ENCODE assay signal across 25 mouse cellular contexts in the genomic region with DNA sequence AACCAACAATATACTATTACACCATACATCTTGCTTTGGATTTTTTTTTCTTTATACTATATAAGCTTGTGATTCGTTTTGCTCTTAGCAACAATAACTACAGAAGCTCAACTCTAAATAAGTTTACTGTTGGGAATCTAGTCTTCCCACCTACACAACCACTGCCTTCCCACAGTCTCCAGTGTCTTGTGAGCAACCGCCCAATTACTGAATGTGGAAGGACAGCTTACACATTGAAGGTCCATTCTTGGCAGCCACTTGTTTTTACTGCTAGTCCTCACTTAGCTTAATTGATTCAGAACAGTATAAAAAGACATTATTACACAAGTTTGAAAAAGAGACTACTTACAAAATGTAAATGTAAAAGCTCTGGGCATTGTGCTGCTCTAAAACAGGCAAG. TPM values are rescaled to one million over a fixed set of nuclear protein-coding genes. Genes with fewer than 3 reads are reported as not detected.
DNase-seq lines count a peak whose midpoint lies in the region; ATAC-seq and TF ChIP-seq lines count a peak whose summit lies in the region.
"Had no signal": no experiment of that assay in that cellular context is flagged by ENCODE, and none has a peak within 500 bp of the region (broad histone marks: within the 10 kb centered on the region; RNA-seq: fewer than 3 reads in every experiment).

No protein-coding gene starts in this region.

- TF ChIP-seq POLR2A in brain, embryonic 14.5 days (IDR thresholded peaks at IDR 0.05; ENCODE audit: borderline replicate concordance, extremely low read depth, insufficient read depth, insufficient read length, poor library complexity, severe bottlenecking), result no peak
- no peak for TF ChIP-seq POLR2A in myocyte (IDR thresholded peaks at IDR 0.05; ENCODE audit: insufficient read length, low read depth)

- H3K4me2 ChIP-seq in forebrain, embryonic 14.5 days (ENCODE audit: low read length), result no peak overlapping the region
- H3K4me2 ChIP-seq in myocyte (ENCODE audit: low read depth), result peak overlapping the region; percentile 62
- H3K4me2 ChIP-seq: embryonic facial prominence, embryonic 13.5 days; embryonic facial prominence, embryonic 15.5 days; forebrain, embryonic 12.5 days; forebrain, embryonic 15.5 days had no signal

- H3K79me2 ChIP-seq in myocyte (ENCODE audit: control insufficient read depth, insufficient read depth), result peaks cover 86% of the 10 kb centered on the region

- TF ChIP-seq CTCF in brain, embryonic 14.5 days (IDR thresholded peaks at IDR 0.05; ENCODE audit: borderline replicate concordance, extremely low read depth, insufficient read depth, insufficient read length), result no peak

- no peak overlapping the region for H3K27ac ChIP-seq in forebrain, embryonic 14.5 days (ENCODE audit: low read depth, low read length)
- no peak overlapping the region for H3K27ac ChIP-seq in forebrain, embryonic 10.5 days
- H3K27ac ChIP-seq: embryonic facial prominence, embryonic 13.5 days; embryonic facial prominence, embryonic 15.5 days; forebrain, embryonic 12.5 days; forebrain, embryonic 15.5 days had no signal

- no peak overlapping the region for H3K4me3 ChIP-seq in forebrain, embryonic 14.5 days (ENCODE audit: low read depth, low read length)
- H3K4me3 ChIP-seq in forebrain, embryonic 10.5 days, result no peak overlapping the region
- no peak overlapping the region for H3K4me3 ChIP-seq in myocyte
- H3K4me3 ChIP-seq: embryonic facial prominence, embryonic 13.5 days; embryonic facial prominence, embryonic 15.5 days; forebrain, embryonic 12.5 days; forebrain, embryonic 15.5 days had no signal

- 46% methylated on average over 2 of the region's 2 CpGs for WGBS in forebrain, embryonic 14.5 days
- 78% methylated on average over 2 of the region's 2 CpGs for whole genome bisulfite sequencing in forebrain, embryonic 10.5 days

- H3K4me1 ChIP-seq in forebrain, embryonic 14.5 days (ENCODE audit: control insufficient read depth, insufficient read depth, low read length), result no peaks in the 10 kb centered on the region
- peaks cover 8% of the 10 kb centered on the region; the same call in 1 of the 2 replicates for H3K4me1 ChIP-seq in forebrain, embryonic 10.5 days
- H3K4me1 ChIP-seq: embryonic facial prominence, embryonic 13.5 days; embryonic facial prominence, embryonic 15.5 days had no signal

- H3K36me3 ChIP-seq in forebrain, embryonic 14.5 days (ENCODE audit: control insufficient read depth, insufficient read depth, low read length), result no peaks in the 10 kb centered on the region
- H3K36me3 ChIP-seq in forebrain, embryonic 10.5 days (replicated peaks), result no peaks in the 10 kb centered on the region
- no peaks in the 10 kb centered on the region for H3K36me3 ChIP-seq in myocyte (ENCODE audit: control insufficient read depth, insufficient read depth)
- H3K36me3 ChIP-seq: embryonic facial prominence, embryonic 13.5 days; embryonic facial prominence, embryonic 15.5 days; forebrain, embryonic 12.5 days; forebrain, embryonic 15.5 days had no signal

- no peak overlapping the region for H3K9ac ChIP-seq in forebrain, embryonic 14.5 days (ENCODE audit: low read length)
- H3K9ac ChIP-seq: embryonic facial prominence, embryonic 13.5 days; embryonic facial prominence, embryonic 15.5 days; forebrain, embryonic 12.5 days; forebrain, embryonic 15.5 days; forebrain, postnatal 0 days had no signal

- H3K27me3 ChIP-seq in forebrain, embryonic 14.5 days (replicated peaks; ENCODE audit: control insufficient read depth, insufficient read depth, low read length), result no peaks in the 10 kb centered on the region
- H3K27me3 ChIP-seq in forebrain, embryonic 10.5 days (ENCODE audit: poor library complexity, severe bottlenecking), result peaks cover 92% of the 10 kb centered on the region
- H3K27me3 ChIP-seq in myocyte (ENCODE audit: control insufficient read depth, insufficient read depth, insufficient read length), result no peaks in the 10 kb centered on the region
- H3K27me3 ChIP-seq: CH12.LX; embryonic facial prominence, embryonic 15.5 days; forebrain, embryonic 15.5 days had no signal

- no peak overlapping the region for H3ac ChIP-seq in myocyte (ENCODE audit: control insufficient read depth, insufficient read length)

- peak; percentile 22 for DNase-seq in forebrain, embryonic 14.5 days (ENCODE audit: low spot score)
- DNase-seq in forebrain, embryonic 10.5 days (ENCODE audit: extremely low spot score, low spot score), result no peak
- peak; percentile 55 for DNase-seq in brain, embryonic 14.5 days (ENCODE audit: low read depth)
- DNase-seq in right cerebral cortex, adult 18-20 months, result no peak
- DNase-seq: adrenal gland, adult 8-10 months; adrenal gland, postnatal 14 days; adrenal gland, postnatal 36 days; cerebellum, adult 11 months; cerebellum, adult 18-20 months; cerebellum, adult 8-10 months; cerebellum, adult 9-11 months; cerebellum, postnatal 14 days; cerebellum, postnatal 36 days; embryo, embryonic 11 days; forebrain, postnatal 0 days had no signal

- H3K9me3 ChIP-seq in forebrain, embryonic 14.5 days (replicated peaks; ENCODE audit: control insufficient read depth, low read length), result no peaks in the 10 kb centered on the region
- H3K9me3 ChIP-seq in forebrain, embryonic 10.5 days, result no peaks in the 10 kb centered on the region
- H3K9me3 ChIP-seq: embryonic facial prominence, embryonic 13.5 days; embryonic facial prominence, embryonic 15.5 days; forebrain, embryonic 12.5 days; forebrain, embryonic 15.5 days; G1E had no signal

- peak; percentile 62 for ATAC-seq in forebrain, embryonic 14.5 days
- ATAC-seq: activated CD4-positive, CD25-positive, alpha-beta regulatory T cell, adult 4 months; CD4-positive, CD25-positive, alpha-beta regulatory T cell, adult 4 months; forebrain, embryonic 15.5 days; forebrain, postnatal 0 days; Patski had no signal

TF ChIP-seq in myocyte, 11 proteins besides CTCF, POLR2A, EP300 and RAD21:
- TF ChIP-seq CEBPB (IDR thresholded peaks at IDR 0.05; ENCODE audit: insufficient read depth, poor library complexity, severe bottlenecking) (no peak), MYOG (IDR thresholded peaks at IDR 0.05; ENCODE audit: control insufficient read depth in 1 of 3, insufficient read depth in 1 of 3, insufficient read length in 2 of 3, low read depth in 2 of 3) (no peak), USF1 (IDR thresholded peaks at IDR 0.05; ENCODE audit: low read depth) (no peak), E2F4 (IDR thresholded peaks at IDR 0.05; ENCODE audit: insufficient read depth) (no peak), MAX (IDR thresholded peaks at IDR 0.05; ENCODE audit: low read depth) (no peak), MYOD1 (IDR thresholded peaks at IDR 0.05; ENCODE audit: control insufficient read depth in 1 of 3, insufficient read length in 2 of 3, low read depth in 2 of 3) (no peak), POLR2AphosphoS2 (IDR thresholded peaks at IDR 0.05; ENCODE audit: insufficient read length, low read depth) (no peak), TCF3 (IDR thresholded peaks at IDR 0.05; ENCODE audit: insufficient read length, low read depth) (no peak), REST (IDR thresholded peaks at IDR 0.05; ENCODE audit: insufficient read depth, insufficient read length) (no peak), SRF (IDR thresholded peaks at IDR 0.05; ENCODE audit: control insufficient read depth, insufficient read length, low read depth) (no peak)

RNA-seq across cellular contexts. Expression of gene Ammecr1, which starts 6.1 kb away (rescaled TPM):
- 4.0 and 5.3 TPM in 2 replicates for polyA plus RNA-seq in forebrain, embryonic 14.5 days (2014; fragmentation: Nextera tagmentation; extraction: Ambion mirVana)
- polyA plus RNA-seq in forebrain, embryonic 10.5 days (2016; fragmentation: Nextera tagmentation; extraction: Ambion mirVana), result 8.8 and 9.4 TPM in 2 replicates
- 2.4 and 3.6 TPM in 2 replicates for polyA plus RNA-seq in brain, embryonic 14.5 days (2012; rRNA removed)
- polyA plus RNA-seq in myocyte (2012; fragmentation: generic; extraction: Trizol), result 19.7 TPM

Comparison
In these comparisons a context has a peak if more than half of its experiments do, and no peak if none do; other contexts are left out.
1. DNase-seq: peak in forebrain, embryonic 14.5 days (single experiment) and brain, embryonic 14.5 days (single experiment); none in forebrain, embryonic 10.5 days (single experiment) and right cerebral cortex, adult 18-20 months (single experiment).